Mouse (Mus musculus) frontal cortex, postnatal 25 days (tissue): ENCODE data around the gene Bhmt.
A peak's percentile ranks its signal among the peaks of the same experiment; 100 is the strongest.

ENCODE experiments used
- DNase-seq, 2 experiments: peaks; one replicate each; pipeline ENCODE4 v3.0.0; 2022; ENCODE audit warnings: low spot score in 2 of 2

Gene Bhmt

DNA sequence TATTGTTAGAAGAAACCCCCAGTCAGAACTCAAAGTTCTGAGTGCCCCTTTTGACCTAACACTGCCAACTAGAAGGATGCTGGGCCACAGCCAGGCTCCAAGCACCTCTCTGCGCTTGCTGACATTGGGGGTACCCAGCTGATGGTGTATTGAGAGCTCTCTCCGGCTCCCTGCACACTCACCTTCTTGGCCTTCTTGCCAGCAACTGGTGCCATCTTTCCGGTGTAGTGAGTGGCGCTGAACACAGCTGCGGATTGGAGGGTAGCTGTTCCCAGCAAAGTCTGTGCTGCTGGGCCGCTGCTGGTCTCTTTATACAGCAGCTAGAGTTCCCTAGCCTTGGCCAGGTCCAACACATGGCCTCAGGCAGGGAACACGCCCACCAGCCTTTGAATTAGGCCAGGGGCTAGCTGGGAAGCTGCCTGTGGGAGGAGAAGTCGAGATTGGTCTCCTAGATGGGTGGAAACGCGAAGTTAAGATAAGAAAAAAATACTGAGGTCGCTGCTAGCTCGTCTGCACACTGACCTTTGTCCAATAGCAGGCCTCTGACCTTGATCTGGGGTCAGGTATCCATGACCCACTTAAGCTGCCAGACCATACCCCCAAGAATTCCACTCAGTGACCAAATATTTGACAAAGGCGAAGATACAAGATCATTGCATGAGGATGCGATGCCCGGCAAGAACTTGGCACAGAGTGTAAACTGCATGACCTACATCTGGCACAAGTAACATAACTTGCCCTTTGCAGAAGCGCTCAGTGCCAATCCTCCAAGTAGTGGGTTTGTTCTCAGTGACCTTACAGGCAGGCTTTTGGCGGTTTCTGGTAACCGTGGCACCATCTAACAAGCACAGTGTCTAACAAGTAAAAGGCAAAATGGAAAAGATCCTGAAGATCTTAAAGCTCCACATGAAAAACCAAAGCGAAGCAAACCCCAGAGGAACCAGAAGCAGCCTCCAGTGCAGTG lies at the start of gene Bhmt:
Gene Bhmt, minus strand, starts transcription at position 680 of the 964 bp plus-strand sequence.
- no peak for DNase-seq

DNA sequence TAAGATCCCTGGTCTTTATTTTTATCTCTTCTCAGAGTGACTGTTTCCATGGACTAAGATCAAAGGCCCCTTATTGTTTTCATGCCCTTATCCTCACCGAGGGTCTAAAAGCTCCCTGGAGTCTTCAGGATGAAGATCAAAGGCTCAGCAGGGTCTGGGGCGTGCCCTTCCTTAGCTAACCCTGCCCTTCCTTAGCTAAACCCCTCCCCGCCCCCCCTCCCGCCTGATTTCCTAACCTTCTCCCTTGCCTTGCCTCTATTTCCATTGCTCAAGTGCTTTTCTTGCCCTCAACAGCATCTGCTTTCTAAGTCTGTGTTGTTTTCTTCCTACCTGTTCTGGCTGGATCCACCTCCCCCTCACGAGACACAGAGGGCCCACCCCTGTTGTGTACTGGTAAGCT lies 49.6 kb upstream of the Bhmt start:
- DNase-seq, result no peak

GRCm38 (mm10) chr13:93685226-93685625 lies 47.5 kb upstream of the Bhmt start:
- DNase-seq, result no peak

GRCm38 (mm10) chr13:93683336-93683735 lies 45.6 kb upstream of the Bhmt start:
- no peak for DNase-seq

- DNase-seq, result no peak
Measured at GRCm38 (mm10) chr13:93676864-93677263, 39.1 kb upstream of the Bhmt start.

DNA sequence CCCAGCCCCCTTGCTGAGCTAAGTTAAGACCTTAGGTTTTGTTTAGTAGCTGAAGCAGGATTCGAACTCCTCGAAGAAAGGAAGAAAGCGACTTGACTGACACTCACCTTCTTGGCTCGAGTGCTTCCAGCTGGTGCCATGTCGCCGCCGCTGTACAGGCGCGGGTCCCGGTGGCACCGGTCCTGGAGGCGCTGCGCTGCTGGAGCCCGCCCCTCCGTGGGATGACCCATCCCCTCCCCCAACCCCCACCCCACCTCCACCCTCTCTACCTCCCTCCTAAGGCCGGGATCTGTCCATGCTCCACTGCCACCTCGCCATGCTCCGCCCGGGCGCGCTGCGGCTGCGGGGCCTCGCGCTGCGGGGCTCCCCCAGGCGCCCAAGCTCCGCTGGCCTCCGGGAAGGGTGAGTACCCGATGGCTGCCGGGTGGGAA lies 36.4 kb upstream of the Bhmt start, which contains the start of the genes Bhmt2 and Dmgdh:
Gene Bhmt2, minus strand, starts transcription at position 172 of the 431 bp plus-strand sequence.
Gene Dmgdh, plus strand, starts transcription at position 303 of the 431 bp plus-strand sequence.
- DNase-seq, result no peak

GRCm38 (mm10) chr13:93673296-93673695 lies 35.5 kb upstream of the Bhmt start:
- DNase-seq, result no peak

DNA sequence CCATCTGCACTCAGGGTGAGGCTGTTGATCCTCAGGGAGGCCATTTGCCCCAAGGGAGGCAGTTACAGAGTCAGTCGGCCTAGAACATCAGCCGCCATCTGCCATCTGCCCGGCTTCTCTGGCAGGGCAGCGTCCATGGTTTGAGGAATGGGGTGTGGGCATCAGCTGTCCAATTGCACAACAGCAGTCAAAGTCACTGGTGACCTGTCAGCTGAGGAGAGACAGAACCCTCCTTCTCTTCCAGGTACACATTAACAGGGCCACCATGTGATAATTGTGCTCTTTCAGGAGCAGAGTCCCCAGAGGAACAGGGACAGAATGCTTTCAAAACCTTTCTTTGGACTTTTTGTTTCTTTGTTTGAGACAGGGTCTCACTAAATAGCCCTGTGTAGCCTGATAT lies 34.6 kb upstream of the Bhmt start:
- DNase-seq, result no peak

- no peak for DNase-seq
Measured at GRCm38 (mm10) chr13:93667586-93667985, 29.8 kb upstream of the Bhmt start.

DNA sequence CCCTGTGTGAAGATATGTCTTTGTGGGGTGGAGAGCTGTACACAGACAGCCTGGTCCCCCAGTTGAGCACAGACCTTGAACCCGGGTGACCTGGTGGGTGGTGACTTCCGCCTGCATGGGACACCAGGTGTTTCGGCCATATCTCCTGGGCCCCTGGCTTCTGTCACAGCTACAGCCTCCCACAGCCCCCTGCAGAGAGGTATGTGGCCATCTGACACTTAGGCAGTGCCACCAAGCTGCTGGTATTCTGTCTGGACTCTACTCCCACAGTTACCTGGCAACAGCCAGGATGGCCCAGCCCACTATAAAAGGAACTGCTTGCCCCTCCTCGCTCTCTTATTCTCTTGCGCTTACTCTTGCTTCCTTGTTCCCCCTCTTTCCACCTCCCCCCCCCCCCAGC lies 20.2 kb upstream of the Bhmt start:
- DNase-seq, result no peak

DNA sequence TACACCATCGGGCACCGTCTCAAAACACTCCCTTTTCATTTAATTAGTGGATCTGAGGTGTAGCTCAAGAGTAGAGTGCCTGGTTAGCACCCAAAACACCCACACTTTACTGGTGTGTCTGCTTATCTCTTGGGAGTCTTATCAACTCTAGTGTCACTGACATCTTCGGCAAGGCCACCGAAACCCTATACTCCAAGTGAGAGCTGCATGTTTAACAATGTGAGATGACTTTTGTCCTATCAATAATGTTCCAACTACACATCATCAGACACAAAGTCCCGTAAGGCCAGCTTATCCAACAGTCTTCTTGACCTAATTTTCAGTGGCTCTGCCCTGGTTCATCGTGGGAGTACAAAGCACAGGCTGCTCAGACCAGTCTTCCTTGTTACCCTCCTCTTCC lies 15.6 kb upstream of the Bhmt start:
- no peak for DNase-seq

DNA sequence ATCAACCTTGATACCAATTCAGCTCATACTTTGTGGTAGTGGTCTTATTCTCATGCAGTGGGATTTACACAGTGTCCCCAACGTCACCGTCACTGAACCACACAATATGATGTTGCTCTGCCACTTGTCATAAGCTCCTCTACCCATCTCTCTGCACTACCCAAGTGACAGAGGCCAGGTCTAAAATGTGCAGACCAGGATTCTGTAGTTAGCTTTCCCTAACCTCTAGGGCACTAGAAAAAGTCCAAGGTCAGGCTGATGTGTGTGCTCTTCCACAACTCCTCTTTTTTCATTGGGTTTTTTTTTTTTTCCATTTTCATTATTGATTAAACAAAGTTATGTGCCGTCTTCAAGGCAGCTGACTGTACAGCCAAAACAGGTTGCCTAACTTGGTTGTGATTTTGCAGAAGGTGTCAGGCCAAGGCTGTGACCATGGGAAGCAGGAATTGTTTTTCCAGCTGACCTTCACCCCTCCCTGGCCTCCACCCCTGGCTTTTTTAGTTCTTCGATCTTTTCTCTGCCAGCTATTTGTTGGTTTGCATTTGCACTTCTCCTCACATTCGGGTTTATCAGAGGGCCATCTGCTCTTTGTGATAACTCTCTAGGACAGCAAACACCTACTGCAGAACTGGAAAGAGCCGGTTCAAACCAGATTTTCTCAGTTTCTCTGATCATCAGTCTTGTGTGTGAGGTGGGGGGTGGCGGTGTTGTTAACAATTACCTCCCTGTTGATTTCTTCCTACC lies 10.8 kb upstream of the Bhmt start:
- no peak for DNase-seq

GRCm38 (mm10) chr13:93639636-93640035 lies 1.9 kb upstream of the Bhmt start:
- DNase-seq, result no peak

GRCm38 (mm10) chr13:93636561-93636960 lies 1.2 kb downstream of the Bhmt start:
- DNase-seq, result no peak

GRCm38 (mm10) chr13:93632927-93633326 lies 4.8 kb downstream of the Bhmt start:
- no peak for DNase-seq

DNA sequence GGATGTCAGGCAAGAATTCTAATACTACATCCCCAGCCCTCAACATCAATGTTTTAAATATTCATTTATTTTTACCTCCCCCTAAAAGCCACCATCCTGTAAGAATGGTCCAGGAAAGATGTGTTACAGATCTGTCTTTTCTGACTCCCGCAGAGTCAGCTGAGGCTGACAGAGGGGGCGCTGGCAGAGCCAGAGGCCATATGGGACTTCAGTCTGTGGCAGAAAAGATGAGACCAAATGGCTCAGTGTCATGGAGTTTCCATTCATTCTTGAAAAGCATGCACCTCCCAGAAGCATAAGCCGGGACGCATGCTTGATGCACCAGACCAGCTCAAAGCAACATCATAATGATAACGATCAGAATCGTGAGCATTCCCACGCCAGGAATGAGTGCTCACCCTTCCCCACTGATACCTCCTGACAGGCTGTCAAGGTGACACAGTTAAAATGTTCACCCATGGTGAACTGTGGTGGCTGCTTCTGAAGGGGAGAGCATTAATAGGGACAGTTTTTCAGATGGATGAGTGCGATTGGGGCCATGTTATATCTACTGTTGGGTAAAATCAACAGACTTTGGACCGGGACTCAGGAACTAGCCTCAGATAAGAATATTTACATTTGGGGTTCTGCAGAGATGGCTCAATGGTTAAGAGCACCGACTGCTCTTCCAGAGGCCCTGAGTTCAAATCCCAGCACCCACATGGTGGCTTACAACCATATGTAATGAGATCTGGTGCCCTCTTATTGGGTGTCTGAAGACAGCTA lies 6.6 kb downstream of the Bhmt start:
- no peak for DNase-seq

GRCm38 (mm10) chr13:93628861-93629260 lies 8.9 kb downstream of the Bhmt start:
- no peak for DNase-seq

- DNase-seq, result no peak
Measured at GRCm38 (mm10) chr13:93614361-93614948, 23.3 kb downstream of the Bhmt start.

- no peak for DNase-seq
Measured at GRCm38 (mm10) chr13:93613771-93614170, 24.0 kb downstream of the Bhmt start.

GRCm38 (mm10) chr13:93612660-93613607 lies 24.8 kb downstream of the Bhmt start:
- peak; percentile 67 to 75 for DNase-seq
